Mouse (Mus musculus): Measurements from ENCODE around the gene Mrpl44. TPM values are rescaled to one million over a fixed set of nuclear protein-coding genes. Genes with fewer than 3 reads are reported as not detected.

Mrpl44 gene
- total RNA-seq (2021), result 10 to 100 TPM; 28.0 to 28.2 TPM
- long read RNA-seq, experiment 1, transcript Mrpl44-201 (4 exons, 1,424 nt), result major isoform, 15 of 20 reads
- long read RNA-seq, experiment 1, partial matches to known transcripts, result 5 of 20 reads
- long read RNA-seq, experiment 1, other reads (novel, unspliced or antisense), result 0 of 20 reads
- long read RNA-seq, experiment 2, transcript Mrpl44-201 (4 exons, 1,424 nt), result major isoform, 19 of 28 reads
- long read RNA-seq, experiment 2, partial matches to known transcripts, result 9 of 28 reads
- long read RNA-seq, experiment 2, other reads (novel, unspliced or antisense), result 0 of 28 reads

DNA sequence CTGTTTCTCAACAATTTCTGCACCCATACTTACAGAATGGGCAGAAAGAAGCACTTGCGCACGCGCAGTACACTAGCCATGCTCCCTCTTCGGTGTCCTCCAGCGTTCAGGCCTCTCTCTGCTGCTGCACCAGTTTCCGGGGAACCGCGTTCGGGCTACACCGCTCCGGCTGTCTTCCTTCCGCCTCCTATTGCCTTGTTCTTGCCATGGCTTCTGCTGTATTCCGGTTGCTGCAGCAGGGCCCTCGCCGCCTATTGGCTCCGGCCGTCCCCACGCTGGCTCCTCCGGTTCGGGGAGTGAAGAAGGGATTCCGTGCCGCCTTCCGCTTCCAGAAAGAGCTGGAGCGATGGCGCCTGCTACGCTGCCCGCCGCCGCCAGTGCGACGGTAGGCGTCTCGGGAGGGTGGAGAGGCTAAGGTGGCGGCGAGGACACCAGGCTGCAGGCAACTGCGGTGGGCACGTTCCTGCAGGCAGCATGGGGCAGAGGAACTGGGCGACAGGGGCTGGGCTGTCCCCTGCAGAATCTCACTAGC is at the start of gene Mrpl44, which contains the start of gene Wdfy1:
Gene Mrpl44, plus strand, starts transcription at position 92 of the 532 bp plus-strand sequence.
Gene Wdfy1, minus strand, starts transcription at position 217 of the 532 bp plus-strand sequence.
- DNase-seq (ENCODE audit: low spot score in 2 of 2), result peak; percentile 98 to 99
- TF ChIP-seq CTCF (conservative IDR thresholded peaks at IDR 0.05), result peak; percentile 55
- Histone ChIP-seq H3K4me3 (peak within 1 kb of the TSS; percentile 99), H3K27ac (peak within 1 kb of the TSS; percentile 94)

DNA sequence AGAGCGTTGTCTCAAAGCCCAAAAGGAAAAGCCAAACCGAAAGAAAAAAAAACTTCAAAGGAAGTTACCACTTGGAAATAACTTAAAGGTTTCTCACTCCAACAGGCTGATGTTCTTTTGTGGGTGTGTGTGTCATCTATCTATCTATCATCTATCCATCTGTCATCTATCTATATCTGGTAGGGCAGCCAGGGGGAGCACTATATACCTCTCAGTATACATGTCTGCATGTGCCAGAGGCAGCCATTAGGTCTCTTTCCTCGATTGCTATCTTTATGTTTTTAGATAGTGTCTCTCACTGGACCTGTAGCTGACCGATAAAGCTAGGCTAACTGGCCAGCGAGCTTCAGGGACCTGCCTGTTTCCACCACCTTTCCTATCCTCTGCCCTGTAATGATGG is 41.0 kb upstream of the Mrpl44 start:
- no peak for DNase-seq (ENCODE audit: low spot score in 2 of 2)
- peak; percentile 53 for TF ChIP-seq CTCF (conservative IDR thresholded peaks at IDR 0.05)
- no peak overlapping the region for H3K27ac ChIP-seq
- H3K4me3 ChIP-seq, result no peak overlapping the region

DNA sequence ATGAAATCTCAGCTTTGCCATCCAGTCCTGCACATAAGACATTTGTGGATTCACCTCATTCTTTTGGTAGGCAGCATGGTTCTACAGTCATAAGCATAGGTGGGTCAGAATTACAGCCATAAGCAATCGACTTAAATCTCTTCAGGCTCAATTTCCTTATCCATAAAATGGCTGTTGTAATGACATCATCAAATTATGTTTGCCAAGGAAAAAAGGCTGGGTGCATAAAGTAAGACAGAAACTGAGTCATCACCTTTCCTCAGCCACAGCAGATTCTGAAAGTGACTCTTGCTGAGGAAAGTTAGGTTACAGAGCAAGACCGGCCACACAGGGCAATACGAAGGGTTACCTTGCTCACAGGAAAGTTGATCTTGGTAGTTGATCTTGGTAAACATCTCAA is 39.4 kb upstream of the Mrpl44 start:
- TF ChIP-seq CTCF (conservative IDR thresholded peaks at IDR 0.05), result no peak
- no peak overlapping the region for H3K4me3 ChIP-seq
- no peak for DNase-seq (ENCODE audit: low spot score in 2 of 2)

DNA sequence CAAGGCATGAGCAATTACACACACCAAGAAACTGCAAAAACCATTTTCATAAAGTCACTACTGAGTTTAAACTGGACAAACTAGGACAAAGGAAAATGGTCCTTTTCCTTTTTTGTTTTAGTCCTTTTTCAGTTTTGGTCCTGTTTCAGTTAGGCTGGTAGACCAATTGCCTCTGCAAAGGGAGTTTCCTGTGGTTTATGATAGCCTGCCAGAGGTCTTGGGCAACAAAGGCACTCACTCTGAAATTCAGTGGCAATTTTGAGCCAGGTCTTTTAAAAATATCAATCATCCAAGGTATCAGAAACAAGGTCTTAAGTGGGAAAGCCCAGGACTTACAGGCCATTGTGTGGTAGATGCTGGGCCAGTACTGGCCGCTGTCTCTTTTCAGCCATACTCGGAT is 36.1 kb upstream of the Mrpl44 start:
- TF ChIP-seq CTCF (conservative IDR thresholded peaks at IDR 0.05), result no peak
- DNase-seq (ENCODE audit: low spot score in 2 of 2), result no peak
- Histone ChIP-seq H3K27ac (no peak overlapping the region), H3K4me3 (no peak overlapping the region)

More for the DNA sequence above, 39.4 kb upstream of the Mrpl44 start:
- H3K27ac ChIP-seq, result no peak overlapping the region

DNA sequence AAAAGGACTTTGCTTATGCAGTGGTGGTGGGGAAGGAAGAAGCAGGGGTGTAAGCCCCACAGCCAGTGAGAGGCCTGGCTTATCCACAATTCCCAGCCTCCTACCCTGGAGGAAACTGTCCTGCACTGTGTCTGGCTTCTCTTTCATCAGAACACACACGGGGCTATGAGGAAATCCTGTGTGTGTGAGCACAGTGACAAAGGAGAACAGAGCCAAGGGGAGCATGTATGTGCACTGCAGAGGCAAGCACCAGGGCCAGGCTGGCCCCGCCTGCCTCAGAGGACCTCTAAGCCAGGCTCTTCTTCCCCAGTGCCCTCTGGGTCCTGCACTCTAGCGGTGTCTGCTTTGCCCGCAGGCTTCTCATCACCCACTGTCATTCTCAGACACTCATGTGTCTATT is 34.8 kb upstream of the Mrpl44 start:
- no peak overlapping the region for H3K27ac ChIP-seq
- H3K4me3 ChIP-seq, result no peak overlapping the region
- no peak for DNase-seq (ENCODE audit: low spot score in 2 of 2)
- no peak for TF ChIP-seq CTCF (conservative IDR thresholded peaks at IDR 0.05)

DNA sequence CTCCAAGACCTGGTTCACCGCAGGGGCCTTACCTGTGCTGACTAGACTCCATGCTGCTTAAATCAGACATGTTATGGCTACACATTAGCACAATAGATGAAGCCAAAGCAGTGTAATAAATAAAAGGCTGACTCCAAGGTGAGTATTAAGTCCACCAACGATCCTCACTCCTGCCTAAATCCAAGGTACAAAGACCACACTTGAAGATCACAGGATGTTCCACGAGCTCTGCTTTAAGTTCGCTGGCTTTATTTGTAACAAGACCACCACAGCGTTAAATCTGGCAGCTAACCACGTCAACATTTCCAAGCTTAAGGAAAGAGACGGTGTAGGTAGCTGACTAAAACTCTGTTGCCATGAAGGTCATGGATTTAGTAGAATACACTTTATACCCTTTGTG is 32.9 kb upstream of the Mrpl44 start:
- Histone ChIP-seq H3K27ac (no peak overlapping the region), H3K4me3 (no peak overlapping the region)
- no peak for DNase-seq (ENCODE audit: low spot score in 2 of 2)
- no peak for TF ChIP-seq CTCF (conservative IDR thresholded peaks at IDR 0.05)

DNA sequence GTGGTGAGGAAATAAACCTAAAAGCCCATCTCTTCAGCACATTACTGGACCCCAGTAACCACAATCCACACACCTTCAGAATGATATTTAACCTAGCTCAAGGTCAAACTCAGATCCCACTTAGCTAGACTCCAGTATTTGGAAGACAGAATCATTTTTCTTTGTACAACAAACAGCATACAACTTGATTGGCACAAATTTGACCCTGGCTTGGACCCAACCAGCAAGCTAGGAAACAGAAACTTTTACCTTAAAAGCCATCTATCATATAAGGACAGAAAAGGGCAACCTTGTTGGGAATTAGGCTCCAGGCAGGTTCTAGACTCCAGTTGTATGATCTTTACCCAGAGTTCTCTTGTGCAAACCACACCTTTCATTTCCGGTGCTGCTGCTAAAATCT is 32.4 kb upstream of the Mrpl44 start:
- DNase-seq (ENCODE audit: low spot score in 2 of 2), result no peak
- Histone ChIP-seq H3K4me3 (no peak overlapping the region), H3K27ac (no peak overlapping the region)
- TF ChIP-seq CTCF (conservative IDR thresholded peaks at IDR 0.05), result no peak

DNA sequence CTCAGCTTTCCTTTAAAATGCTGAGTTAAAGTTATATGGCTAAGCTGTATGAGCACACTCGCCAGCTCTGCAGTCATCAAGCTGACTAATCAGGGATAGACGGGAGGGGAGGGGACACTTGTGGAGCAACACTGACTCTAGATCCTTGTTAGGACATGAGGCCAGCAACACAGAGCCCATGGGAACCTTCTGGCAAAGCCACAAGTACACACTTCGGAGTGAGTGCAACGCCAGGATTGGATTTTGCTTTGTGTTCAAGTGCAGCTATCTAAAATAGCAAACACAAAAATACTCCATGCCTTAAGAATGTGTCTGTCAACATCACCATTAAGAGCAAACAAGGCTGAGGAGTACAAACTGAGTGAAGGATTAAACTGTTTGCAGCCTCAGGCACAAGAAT is 29.8 kb upstream of the Mrpl44 start:
- no peak for TF ChIP-seq CTCF (conservative IDR thresholded peaks at IDR 0.05)
- no peak overlapping the region for H3K4me3 ChIP-seq
- no peak overlapping the region for H3K27ac ChIP-seq
- DNase-seq (ENCODE audit: low spot score in 2 of 2), result no peak

DNA sequence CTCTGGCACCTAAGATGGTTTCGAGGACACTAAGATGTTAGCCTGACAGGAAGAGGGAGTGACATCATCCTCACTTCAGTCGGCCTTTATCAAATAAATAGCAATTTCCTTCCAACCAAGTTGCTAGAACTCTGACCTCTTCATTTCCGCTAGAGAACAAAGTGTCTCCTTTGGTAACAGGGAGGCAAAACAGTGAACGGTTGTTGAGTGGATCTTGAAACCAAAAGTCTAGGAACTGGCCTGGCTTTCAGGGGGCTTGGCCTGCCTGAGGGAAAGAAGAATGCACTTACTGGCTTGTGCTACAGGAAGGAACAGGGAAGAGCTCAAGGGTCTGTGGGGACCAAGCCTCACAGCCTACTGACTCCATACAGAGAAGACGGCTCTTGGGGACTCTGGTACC is 24.6 kb upstream of the Mrpl44 start:
- no peak for DNase-seq (ENCODE audit: low spot score in 2 of 2)
- no peak for TF ChIP-seq CTCF (conservative IDR thresholded peaks at IDR 0.05)
- Histone ChIP-seq H3K27ac (peak overlapping the region; percentile 20; the same call in 1 of the 2 replicates), H3K4me3 (no peak overlapping the region)

DNA sequence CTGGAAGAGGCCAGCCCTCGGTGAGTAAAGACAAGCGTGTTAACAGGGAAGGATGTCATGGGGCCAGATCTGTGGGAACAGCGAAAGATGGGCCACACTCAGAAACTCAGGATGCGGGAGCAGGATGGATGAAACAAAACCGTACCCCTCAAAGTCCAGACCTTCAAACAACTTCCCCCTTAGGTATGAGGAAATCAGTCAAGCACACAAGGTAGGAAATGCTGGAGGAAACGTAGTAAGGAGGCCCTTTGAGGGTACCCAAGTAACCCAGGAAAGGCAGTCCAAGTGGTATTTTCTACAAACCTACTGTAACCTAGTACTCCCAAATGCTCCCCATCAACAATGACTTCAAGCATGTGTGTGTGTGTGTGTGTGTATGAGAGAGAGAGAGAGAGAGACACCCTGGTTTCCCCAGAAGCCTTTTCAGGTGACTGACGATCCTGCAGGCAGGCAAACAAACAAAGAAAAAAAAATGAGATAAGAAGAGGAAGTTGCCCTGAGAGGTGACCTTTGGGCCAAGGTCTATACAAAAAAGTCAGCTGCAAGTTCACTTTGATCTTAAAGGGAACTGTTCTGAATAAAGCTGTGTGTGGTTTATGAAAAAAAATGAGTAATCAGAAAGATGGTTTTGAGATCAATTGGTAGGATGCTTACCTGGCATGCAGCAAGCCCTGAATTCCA is 23.7 kb upstream of the Mrpl44 start:
- no peak for TF ChIP-seq CTCF (conservative IDR thresholded peaks at IDR 0.05)
- no peak overlapping the region for H3K27ac ChIP-seq
- H3K4me3 ChIP-seq, result no peak overlapping the region
- DNase-seq (ENCODE audit: low spot score in 2 of 2), result no peak

DNA sequence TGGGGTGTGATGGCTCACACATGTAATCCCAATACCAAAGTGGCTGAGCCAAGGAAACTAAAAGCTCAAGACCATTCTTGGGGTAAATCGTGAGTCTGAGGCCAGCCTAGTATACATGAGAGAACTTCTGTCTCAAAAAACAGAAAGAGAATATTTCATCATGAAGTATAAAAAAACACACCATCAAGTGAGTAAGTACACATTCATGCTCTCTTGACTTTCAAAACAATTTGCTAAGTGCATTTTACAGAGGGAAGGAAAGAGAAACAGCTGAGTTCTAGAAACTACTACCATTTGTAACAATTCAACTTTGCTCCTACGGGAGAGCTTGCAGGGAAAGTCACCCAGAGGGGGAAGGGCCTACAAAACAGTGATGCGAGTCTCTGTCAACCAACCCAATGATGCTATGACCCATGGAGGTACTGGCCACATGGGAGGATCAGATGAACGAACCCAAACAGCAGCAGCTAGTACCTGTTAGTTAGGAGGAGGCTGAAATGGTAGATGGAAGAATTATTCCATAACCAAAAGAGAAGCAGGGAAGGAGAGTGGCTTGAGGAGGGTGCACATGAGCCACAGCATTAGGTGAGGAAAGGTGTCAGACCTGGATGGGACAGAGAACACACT is 23.0 kb upstream of the Mrpl44 start:
- TF ChIP-seq CTCF (conservative IDR thresholded peaks at IDR 0.05), result no peak
- no peak for DNase-seq (ENCODE audit: low spot score in 2 of 2)
- Histone ChIP-seq H3K4me3 (no peak overlapping the region), H3K27ac (no peak overlapping the region)

DNA sequence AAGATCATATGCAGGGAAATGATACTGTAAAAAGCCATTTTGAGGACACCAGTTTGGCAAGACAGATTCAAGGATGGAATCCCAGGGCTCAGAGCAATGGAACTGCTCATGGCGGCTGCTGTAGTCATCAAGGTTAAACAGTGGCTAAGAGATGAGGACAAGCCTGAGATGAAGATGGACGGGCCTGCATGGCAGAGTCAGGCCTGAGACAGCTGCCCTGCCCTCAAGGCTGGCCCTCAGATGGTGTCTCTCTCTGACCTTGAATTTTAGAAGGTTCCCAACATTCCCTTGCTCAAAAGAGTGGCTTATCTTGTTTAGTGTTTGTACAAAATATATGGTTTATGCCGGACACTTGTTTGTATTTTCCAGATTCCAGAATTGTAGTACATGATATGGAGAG is 22.4 kb upstream of the Mrpl44 start:
- TF ChIP-seq CTCF (conservative IDR thresholded peaks at IDR 0.05), result no peak
- no peak overlapping the region for H3K4me3 ChIP-seq
- no peak for DNase-seq (ENCODE audit: low spot score in 2 of 2)
- no peak overlapping the region for H3K27ac ChIP-seq

DNA sequence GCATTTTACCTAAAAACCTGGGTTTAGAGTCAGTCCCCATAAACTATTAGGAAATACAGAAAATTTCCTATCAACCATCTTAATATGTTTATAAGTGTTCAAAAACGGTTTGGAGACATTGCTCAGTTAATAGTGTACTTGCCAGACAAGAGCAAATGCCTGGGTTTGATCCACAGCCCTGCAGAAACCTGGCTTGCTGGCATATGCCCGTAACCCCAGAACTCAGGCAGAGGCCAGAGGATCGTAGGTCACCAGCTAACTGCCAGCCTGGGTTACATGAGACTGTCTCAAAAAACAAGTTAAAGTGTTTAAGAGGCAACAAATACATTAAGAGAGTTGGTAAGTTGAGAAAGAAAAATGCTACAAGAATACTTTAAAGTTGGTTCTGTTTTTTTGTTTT is 20.9 kb upstream of the Mrpl44 start:
- H3K27ac ChIP-seq, result no peak overlapping the region
- DNase-seq (ENCODE audit: low spot score in 2 of 2), result no peak

More for the DNA sequence above, 20.9 kb upstream of the Mrpl44 start:
- no peak overlapping the region for H3K4me3 ChIP-seq
- no peak for TF ChIP-seq CTCF (conservative IDR thresholded peaks at IDR 0.05)
